Mouse (Mus musculus): ENCODE measurements around the gene Tada3. TPM values are rescaled to one million over a fixed set of nuclear protein-coding genes. Genes with fewer than 3 reads are reported as not detected.

Gene Tada3
- total and polyA plus RNA-seq, 3 experiments: 25.0 to 62.2 TPM; not detected in 1

GRCm38 (mm10) chr6:113419199-113419587, 41.5 kb upstream of the Tada3 start, which contains the start of gene Rpusd3:
TSS of gene Rpusd3 (minus strand) at chr6:113419340.
- DNase-seq (ENCODE audit: low read depth, low spot score): peak; percentile 99
- H3K27me3 ChIP-seq (ENCODE audit: control insufficient read depth in 1 of 2, insufficient read depth in 2 of 2, low read length in 2 of 2): no peaks in the 10 kb centered on the region
- peaks cover 6 to 20% of the 10 kb centered on the region in 2 experiments; a peak in 3 of 4 replicates for H3K4me1 ChIP-seq (ENCODE audit: control insufficient read depth in 1 of 2, insufficient read depth in 2 of 2, low read length in 2 of 2)
- peak within 1 kb of the TSS; percentile 81 for H3K9ac ChIP-seq (ENCODE audit: control insufficient read depth, low read depth, low read length, poor library complexity, severe bottlenecking)
- H3K79me2 ChIP-seq (ENCODE audit: control insufficient read depth, insufficient read depth, low read length, poor library complexity): peaks cover 6% of the 10 kb centered on the region
- H3K36me3 ChIP-seq (ENCODE audit: control insufficient read depth in 1 of 2, insufficient read depth in 2 of 2, low read length in 2 of 2): peaks cover 0 to 7% of the 10 kb centered on the region in 2 experiments; a peak in 2 of 4 replicates
- H3K4me3 ChIP-seq (ENCODE audit: control insufficient read depth in 1 of 2, insufficient read depth in 1 of 2, low read depth in 2 of 2, low read length in 2 of 2): peak within 1 kb of the TSS; percentile 76 to 96
- no peaks in the 10 kb centered on the region for H3K9me3 ChIP-seq (replicated peaks; ENCODE audit: insufficient read depth, low read length)
- H3K27ac ChIP-seq (ENCODE audit: control insufficient read depth, low read depth, low read length): peak within 1 kb of the TSS; percentile 30
- no peak for TF ChIP-seq TAL1 (IDR thresholded peaks at IDR 0.05; ENCODE audit: low read length)
- peak; percentile 91 for TF ChIP-seq POLR2AphosphoS2 (IDR thresholded peaks at IDR 0.05; ENCODE audit: low read length)
- TF ChIP-seq KAT2A (conservative IDR thresholded peaks at IDR 0.05; ENCODE audit: low read depth, low read length): no peak; the same call in 1 of the 2 replicates
- TF ChIP-seq CTCF (IDR thresholded peaks at IDR 0.05 in 2 of 3, conservative IDR thresholded peaks at IDR 0.05 in 1 of 3; ENCODE audit: control insufficient read depth in 1 of 3, insufficient read depth in 1 of 3, low read depth in 2 of 3, low read length in 3 of 3, poor library complexity in 1 of 3, severe bottlenecking in 1 of 3): no peak
- TF ChIP-seq TBP (IDR thresholded peaks at IDR 0.05; ENCODE audit: low read depth, low read length): peak; percentile 71; the same call in 1 of the 2 replicates
- TF ChIP-seq SMC3 (IDR thresholded peaks at IDR 0.05; ENCODE audit: low read depth, low read length): no peak
- no peak; the same call in 1 of the 2 replicates for TF ChIP-seq MAX (IDR thresholded peaks at IDR 0.05; ENCODE audit: low read length)
- no peak for TF ChIP-seq ZNF384 (IDR thresholded peaks at IDR 0.05; ENCODE audit: low read depth, low read length)
- no peak for TF ChIP-seq USF1 (IDR thresholded peaks at IDR 0.05; ENCODE audit: low read depth, low read length)
- TF ChIP-seq MXI1 (IDR thresholded peaks at IDR 0.05; ENCODE audit: low read depth, low read length): peak; percentile 72
- TF ChIP-seq GATA1 (IDR thresholded peaks at IDR 0.05; ENCODE audit: low read depth, low read length): no peak
- TF ChIP-seq TCF12 (IDR thresholded peaks at IDR 0.05; ENCODE audit: low read depth, low read length): peak; percentile 45; the same call in 1 of the 2 replicates
- no peak for TF ChIP-seq MAFK (IDR thresholded peaks at IDR 0.05; ENCODE audit: borderline replicate concordance, low read depth, low read length)
- TF ChIP-seq MAZ (IDR thresholded peaks at IDR 0.05; ENCODE audit: low read depth, low read length): no peak
- TF ChIP-seq CHD2 (IDR thresholded peaks at IDR 0.05; ENCODE audit: low read length): 0 out of 2 replicates have a peak, but pooled peaks have one; percentile 38
- peak; percentile 76 to 92; a peak in 3 of 4 replicates for TF ChIP-seq POLR2A (IDR thresholded peaks at IDR 0.05; ENCODE audit: control insufficient read depth in 1 of 2, insufficient read depth in 1 of 2, low read depth in 1 of 2, low read length in 2 of 2, poor library complexity in 1 of 2)
- TF ChIP-seq MEF2A (IDR thresholded peaks at IDR 0.05; ENCODE audit: extremely low read depth, insufficient replicate concordance, low read depth, low read length, poor library complexity, severe bottlenecking): no peak
- TF ChIP-seq GABPA (IDR thresholded peaks at IDR 0.05; ENCODE audit: low read depth, low read length): no peak
- TF ChIP-seq ELF1 (IDR thresholded peaks at IDR 0.05; ENCODE audit: low read depth, low read length): no peak; the same call in 1 of the 2 replicates
- no peak for TF ChIP-seq E2F4 (IDR thresholded peaks at IDR 0.05; ENCODE audit: borderline replicate concordance, low read depth, low read length)
- TF ChIP-seq EP300 (IDR thresholded peaks at IDR 0.05; ENCODE audit: low read depth in 1 of 2, low read length in 2 of 2): no peak
- TF ChIP-seq JUND (IDR thresholded peaks at IDR 0.05; ENCODE audit: low read depth, low read length): no peak
- no peak for TF ChIP-seq CHD1 (IDR thresholded peaks at IDR 0.05; ENCODE audit: low read depth, low read length)
- no peak for TF ChIP-seq POLR2AphosphoS5 (IDR thresholded peaks at IDR 0.05; ENCODE audit: borderline replicate concordance, low read depth, low read length)
- no peak for TF ChIP-seq USF2 (IDR thresholded peaks at IDR 0.05; ENCODE audit: borderline replicate concordance in 1 of 2, insufficient read depth in 1 of 2, low read depth in 1 of 2, low read length in 2 of 2)
- TF ChIP-seq ZKSCAN1 (IDR thresholded peaks at IDR 0.05; ENCODE audit: low read depth, low read length): no peak
- no peak for TF ChIP-seq RAD21 (IDR thresholded peaks at IDR 0.05; ENCODE audit: low read depth, low read length)
- peak; percentile 97 for TF ChIP-seq NRF1 (IDR thresholded peaks at IDR 0.05; ENCODE audit: insufficient read depth, low read depth, low read length, poor library complexity, severe bottlenecking)
- no peak for TF ChIP-seq MYC (IDR thresholded peaks at IDR 0.05; ENCODE audit: low read depth, low read length)
- peak; percentile 86 for TF ChIP-seq NELFE (IDR thresholded peaks at IDR 0.05; ENCODE audit: low read depth, low read length)
- peak; percentile 80 for TF ChIP-seq ZMIZ1 (IDR thresholded peaks at IDR 0.05; ENCODE audit: low read depth, low read length)
- TF ChIP-seq MYB (IDR thresholded peaks at IDR 0.05; ENCODE audit: low read depth, low read length): no peak
- no peak; the same call in none of the 2 replicates for TF ChIP-seq SIN3A (IDR thresholded peaks at IDR 0.05; ENCODE audit: low read length)
- no peak for TF ChIP-seq RCOR1 (IDR thresholded peaks at IDR 0.05; ENCODE audit: low read depth, low read length)
- TF ChIP-seq HCFC1 (IDR thresholded peaks at IDR 0.05; ENCODE audit: low read depth, low read length): peak; percentile 69
- TF ChIP-seq ETS1 (IDR thresholded peaks at IDR 0.05; ENCODE audit: low read depth, low read length): no peak
- no peak for TF ChIP-seq ZC3H11A (IDR thresholded peaks at IDR 0.05; ENCODE audit: low read depth, low read length)
- no peak for TF ChIP-seq UBTF (IDR thresholded peaks at IDR 0.05; ENCODE audit: borderline replicate concordance, insufficient read depth, low read depth, low read length)
